Mouse (Mus musculus) intestine, embryonic 16.5 days (tissue): ENCODE measurements at regions not wholly inside any gene's neighbourhood (a gene's known extent, or its start where the extent isn't known, plus 50 kb on each side); places are given as distances from the start of the nearest gene placed in this dataset.

Experiments
- ATAC-seq: fragments of 200-750 bp; cut with Nextera tagmentation; 2 replicates; pipeline ENCODE4 v1.8.0; 2017; ENCODE audit warnings: moderate TSS enrichment, moderate library complexity
- H3K27ac ChIP-seq: fragments of 300-500 bp; sonication (generic); 2 replicates; pipeline ENCODE4 v1.5.1; 2014; ENCODE audit warnings: mild to moderate bottlenecking, low read length
- H3K27me3 ChIP-seq: fragments of 300-500 bp; sonication (generic); replicated peaks from 2 replicates; pipeline ENCODE4 v1.6.1; 2014; ENCODE audit warnings: low read length, control low read depth, mixed read lengths; ENCODE audit not compliant: control insufficient read depth, insufficient read depth
- H3K36me3 ChIP-seq: fragments of 300-500 bp; sonication (generic); 2 replicates; pipeline ENCODE4 v1.6.1; 2014; ENCODE audit warnings: low read length, control low read depth; ENCODE audit not compliant: control insufficient read depth, insufficient read depth
- H3K4me1 ChIP-seq: fragments of 300-500 bp; sonication (generic); 2 replicates; pipeline ENCODE4 v1.6.1; 2014; ENCODE audit warnings: low read length, control low read depth, mixed read lengths; ENCODE audit not compliant: control insufficient read depth, insufficient read depth
- H3K4me2 ChIP-seq: fragments of 300-500 bp; sonication (generic); 2 replicates; pipeline ENCODE4 v1.6.1; 2014; ENCODE audit warnings: low read depth, low read length, control low read depth
- H3K4me3 ChIP-seq: fragments of 300-500 bp; sonication (generic); 2 replicates; pipeline ENCODE4 v1.5.1; 2014; ENCODE audit warnings: mild to moderate bottlenecking, low read length
- H3K9ac ChIP-seq: fragments of 300-500 bp; sonication (generic); 2 replicates; pipeline ENCODE4 v1.6.1; 2014; ENCODE audit warnings: low read depth, low read length
- H3K9me3 ChIP-seq: fragments of 300-500 bp; sonication (generic); 2 replicates; pipeline ENCODE4 v1.6.1; 2016; ENCODE audit warnings: low read length, control low read depth; ENCODE audit not compliant: control insufficient read depth
- WGBS: fragments of 180-500 bp; shearing (Covaris S2); extraction: QIAGEN DNeasy Blood & Tissue Kit; methylation state at CpG from one replicate; pipeline ENCODE4 v1.1.7; 2014; 5-methylcytosine and 5-hydroxymethylcytosine counted together

DNA sequence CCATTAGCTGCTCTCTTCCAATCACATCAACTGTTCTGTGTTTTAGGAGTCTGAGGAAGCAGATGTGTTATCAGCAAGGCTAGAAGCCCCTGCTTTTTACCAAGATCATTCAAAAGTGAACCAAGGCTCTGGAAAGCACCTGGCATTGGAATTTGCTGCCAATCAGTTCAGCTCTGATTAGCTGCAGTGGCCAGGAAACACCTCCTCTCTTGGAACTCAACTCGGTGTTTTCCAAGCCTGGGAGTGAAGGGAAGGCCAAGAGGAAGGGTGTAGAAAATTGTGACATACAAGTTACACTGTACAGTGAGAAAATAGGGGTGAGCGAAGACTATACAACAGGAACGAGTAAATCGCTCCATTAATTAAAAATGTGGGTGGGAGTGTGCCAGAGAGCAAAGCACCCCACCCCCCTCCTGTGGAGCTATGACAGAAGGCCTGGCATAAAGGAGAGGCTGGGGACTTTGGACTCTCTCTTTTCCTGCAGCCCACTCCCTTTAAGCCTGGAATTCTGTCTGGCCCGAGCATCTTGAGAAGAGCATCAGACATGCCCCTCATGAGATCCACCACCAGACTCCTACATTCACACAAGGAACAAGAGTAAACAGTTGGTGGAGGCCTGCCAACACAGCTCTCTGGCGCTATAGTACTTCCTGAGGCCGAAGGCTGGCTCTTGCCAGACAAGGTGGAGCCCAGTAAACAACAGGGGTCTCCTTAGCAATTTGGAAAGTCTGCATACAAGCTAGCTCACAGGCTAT, 124.9 kb upstream of the Slc44a1 start:
- Histone ChIP-seq H3K9ac (no peak overlapping the region), H3K4me1 (peaks cover 9% of the 10 kb centered on the region), H3K4me3 (no peak overlapping the region), H3K9me3 (no peaks in the 10 kb centered on the region), H3K36me3 (no peaks in the 10 kb centered on the region), H3K27me3 (no peaks in the 10 kb centered on the region), H3K4me2 (no peak overlapping the region), H3K27ac (no peak overlapping the region)
- 53% methylated on average over 7 of the region's 7 CpGs for WGBS
- ATAC-seq = peak; percentile 75

DNA sequence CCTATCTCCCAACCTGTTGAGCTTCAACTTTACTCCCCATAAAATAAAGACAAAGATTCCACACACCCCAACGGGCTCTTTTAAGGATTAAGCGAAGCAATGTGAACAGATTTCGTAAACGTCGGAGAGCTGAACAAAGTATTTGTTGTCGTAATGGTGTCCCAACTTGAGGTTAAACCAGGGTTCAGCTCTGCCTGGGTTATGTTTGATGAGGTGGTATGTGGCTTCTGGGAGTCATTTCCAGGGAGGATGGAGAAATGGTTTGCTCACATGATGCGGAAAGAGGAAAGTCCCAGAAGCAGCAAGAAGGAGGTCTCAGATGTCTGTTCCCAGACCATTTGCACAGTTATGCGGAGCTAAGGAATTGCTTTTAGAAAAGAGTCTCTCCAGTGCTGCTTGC, 126.1 kb upstream of the Slc44a1 start:
- H3K4me3 ChIP-seq = no peak overlapping the region
- no peaks in the 10 kb centered on the region for H3K9me3 ChIP-seq
- no peak overlapping the region for H3K4me2 ChIP-seq
- H3K9ac ChIP-seq = no peak overlapping the region
- H3K4me1 ChIP-seq = peaks cover 9% of the 10 kb centered on the region
- H3K27ac ChIP-seq = no peak overlapping the region
- H3K36me3 ChIP-seq = no peaks in the 10 kb centered on the region
- no peak for ATAC-seq
- 88% methylated on average over 8 of the region's 8 CpGs for WGBS
- no peaks in the 10 kb centered on the region for H3K27me3 ChIP-seq

DNA sequence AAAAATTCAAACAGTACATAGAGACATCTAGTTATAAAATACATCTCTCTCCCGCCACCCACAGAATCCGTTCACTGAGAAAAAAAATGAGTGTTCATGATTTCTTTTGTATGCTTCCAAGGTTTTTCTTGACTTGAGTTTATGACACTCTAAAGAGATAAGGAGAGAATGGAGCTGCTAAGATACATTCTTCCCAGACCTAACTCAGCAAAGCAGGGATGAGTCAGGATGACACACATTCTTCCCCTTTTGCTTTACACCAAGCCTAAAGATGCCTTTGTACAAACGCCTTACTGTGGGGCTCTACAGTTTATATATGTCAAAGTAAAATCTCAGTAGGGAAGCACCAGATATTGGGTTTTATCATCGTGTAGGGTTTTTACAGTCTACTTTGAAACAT, 133.1 kb upstream of the Slc44a1 start:
- Histone ChIP-seq H3K27me3 (no peaks in the 10 kb centered on the region), H3K4me1 (no peaks in the 10 kb centered on the region), H3K4me2 (no peak overlapping the region), H3K4me3 (no peak overlapping the region), H3K9me3 (no peaks in the 10 kb centered on the region), H3K27ac (no peak overlapping the region), H3K9ac (no peak overlapping the region), H3K36me3 (no peaks in the 10 kb centered on the region)
- WGBS = 47% methylated on average over 4 of the region's 4 CpGs
- ATAC-seq = no peak

DNA sequence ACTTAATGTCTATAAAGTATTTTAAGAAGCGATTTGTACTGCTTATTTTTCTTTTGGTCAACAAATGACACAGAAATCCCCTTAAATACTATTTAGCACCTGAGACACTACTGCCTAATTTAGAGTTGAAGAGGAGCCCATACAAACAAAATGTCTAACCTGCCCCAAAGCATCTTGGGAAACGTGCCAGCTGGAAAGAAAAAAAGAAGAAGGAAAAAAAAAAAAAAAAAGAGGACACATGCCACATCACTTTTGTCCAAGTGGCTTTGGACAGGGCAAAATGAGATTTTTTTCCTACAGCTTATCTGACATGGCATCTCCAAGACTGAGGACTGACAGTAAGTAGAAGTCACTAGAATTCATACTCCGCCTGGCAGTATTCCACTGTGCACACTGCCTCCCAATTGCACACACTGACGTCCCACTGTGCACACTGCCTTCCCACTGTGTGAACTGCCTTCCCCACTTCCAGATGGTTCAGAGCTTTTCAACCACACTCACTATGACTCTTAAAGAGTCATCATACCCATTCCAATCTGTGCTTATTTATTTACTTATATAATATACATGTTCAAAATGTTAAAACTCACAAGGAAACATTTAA, 135.3 kb upstream of the Slc44a1 start:
- H3K9me3 ChIP-seq = no peaks in the 10 kb centered on the region
- no peak overlapping the region for H3K4me3 ChIP-seq
- H3K27ac ChIP-seq = no peak overlapping the region
- H3K36me3 ChIP-seq = no peaks in the 10 kb centered on the region
- H3K4me1 ChIP-seq = no peaks in the 10 kb centered on the region
- H3K27me3 ChIP-seq = no peaks in the 10 kb centered on the region
- 88% methylated on average over 4 of the region's 4 CpGs for WGBS
- ATAC-seq = no peak
- H3K4me2 ChIP-seq = no peak overlapping the region
- no peak overlapping the region for H3K9ac ChIP-seq

DNA sequence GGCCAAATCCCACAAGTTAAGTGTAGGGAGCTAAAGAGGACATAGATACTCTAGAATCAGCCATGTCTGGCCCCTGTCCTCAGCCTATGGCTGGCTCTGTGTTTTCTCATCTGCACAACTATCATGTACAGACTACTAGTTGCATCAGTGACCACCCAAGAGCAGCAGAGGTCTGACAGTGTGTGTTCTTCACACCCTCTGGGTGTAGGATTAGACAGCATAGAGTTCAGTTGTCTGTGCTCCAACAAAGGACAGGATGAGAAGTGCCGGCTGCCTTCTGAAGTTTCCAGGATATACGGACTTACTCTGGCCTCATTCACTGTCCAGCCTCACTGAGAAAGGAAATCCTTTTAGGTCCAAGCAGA, 135.9 kb upstream of the Slc44a1 start:
- no peak overlapping the region for H3K27ac ChIP-seq
- H3K4me2 ChIP-seq = no peak overlapping the region
- H3K27me3 ChIP-seq = no peaks in the 10 kb centered on the region
- H3K4me3 ChIP-seq = no peak overlapping the region
- H3K9me3 ChIP-seq = no peaks in the 10 kb centered on the region
- no peaks in the 10 kb centered on the region for H3K4me1 ChIP-seq
- H3K36me3 ChIP-seq = no peaks in the 10 kb centered on the region
- 62% methylated on average over 2 of the region's 2 CpGs for WGBS
- no peak overlapping the region for H3K9ac ChIP-seq
- ATAC-seq = peak; percentile 40; the same call in 1 of the 2 replicates

DNA sequence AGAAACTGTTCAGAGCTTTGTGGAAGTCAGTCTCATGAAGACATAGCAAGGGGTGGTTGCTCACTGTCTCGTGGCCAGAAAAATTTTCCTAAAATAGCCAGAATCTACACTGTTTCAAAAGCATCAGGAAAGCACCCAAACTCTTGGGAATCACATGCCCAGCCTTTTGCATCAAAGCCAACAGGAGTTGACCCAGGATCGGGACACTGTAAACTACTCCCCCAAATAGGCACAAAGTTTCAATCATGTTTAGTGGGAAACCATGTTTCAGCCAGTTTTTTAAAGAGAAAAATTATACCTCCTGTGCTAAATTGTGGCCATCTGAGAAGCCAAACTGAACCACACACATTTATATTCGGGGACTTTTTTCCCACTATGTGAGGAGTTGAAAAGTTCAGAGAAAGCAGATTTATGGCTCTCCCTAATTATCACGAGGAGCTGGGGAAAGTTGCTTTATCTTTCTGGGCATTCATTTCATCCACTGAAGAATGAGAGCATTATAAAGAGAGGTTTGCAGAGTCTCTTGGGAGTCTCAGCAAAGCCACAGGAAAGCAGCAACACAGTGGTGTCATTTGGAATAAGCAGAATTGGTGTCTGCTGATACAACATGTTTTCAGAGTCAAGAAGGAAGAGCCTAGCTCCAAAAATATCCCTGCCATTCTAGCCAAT, 136.5 kb upstream of the Slc44a1 start:
- ATAC-seq = no peak

DNA sequence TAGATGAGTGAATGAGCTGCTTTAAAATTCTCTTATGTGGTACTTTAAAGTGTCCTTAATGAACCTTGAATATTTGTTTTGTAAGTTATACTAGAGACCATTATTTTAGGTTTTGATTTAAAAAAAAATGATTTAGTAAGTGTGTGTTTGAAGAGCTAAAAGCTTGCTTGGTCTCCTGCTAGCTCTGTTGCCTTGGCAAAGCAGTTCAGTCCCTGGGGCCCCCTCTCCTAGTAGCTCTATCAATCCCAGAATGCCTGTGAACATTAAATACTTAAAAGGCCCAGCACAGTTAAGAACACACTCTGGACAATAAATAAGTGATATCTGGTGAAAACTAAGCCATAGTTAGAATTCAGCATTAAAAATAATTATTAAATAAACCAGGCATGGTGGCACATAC, 138.3 kb upstream of the Abca1 start:
- no peak for ATAC-seq
- Histone ChIP-seq H3K27ac (no peak overlapping the region), H3K4me1 (no peaks in the 10 kb centered on the region), H3K36me3 (no peaks in the 10 kb centered on the region), H3K4me2 (no peak overlapping the region), H3K27me3 (no peaks in the 10 kb centered on the region), H3K4me3 (no peak overlapping the region), H3K9me3 (no peaks in the 10 kb centered on the region), H3K9ac (no peak overlapping the region)

More for the DNA sequence above, 136.5 kb upstream of the Slc44a1 start:
- Histone ChIP-seq H3K4me1 (no peaks in the 10 kb centered on the region), H3K4me2 (no peak overlapping the region), H3K9me3 (no peaks in the 10 kb centered on the region), H3K4me3 (no peak overlapping the region), H3K27ac (no peak overlapping the region), H3K9ac (no peak overlapping the region), H3K36me3 (no peaks in the 10 kb centered on the region), H3K27me3 (no peaks in the 10 kb centered on the region)
- 39% methylated on average over 4 of the region's 4 CpGs for WGBS

DNA sequence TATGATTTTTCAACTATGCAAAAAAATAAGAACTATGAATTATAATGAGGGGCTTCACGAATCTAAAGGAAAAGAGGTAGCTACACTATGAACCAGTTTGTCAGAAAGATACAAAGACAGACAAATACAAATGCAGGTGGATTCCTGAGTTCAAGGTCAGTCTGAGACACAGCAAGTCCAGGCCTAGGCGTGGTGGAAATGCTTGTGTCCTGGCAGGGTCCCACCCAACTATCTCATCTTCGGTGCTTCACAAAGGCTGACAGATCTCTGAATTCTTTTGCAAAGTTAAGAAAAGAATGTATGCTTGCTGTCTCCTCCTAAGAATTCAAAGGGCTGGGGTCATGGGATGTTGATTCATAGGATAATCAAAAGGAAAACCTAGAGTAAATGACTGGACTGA, 132.9 kb upstream of the Abca1 start:
- no peaks in the 10 kb centered on the region for H3K4me1 ChIP-seq
- no peak overlapping the region for H3K27ac ChIP-seq
- 85% methylated on average over 3 of the region's 3 CpGs for WGBS
- ATAC-seq = no peak
- no peak overlapping the region for H3K4me3 ChIP-seq
- no peaks in the 10 kb centered on the region for H3K36me3 ChIP-seq
- H3K9me3 ChIP-seq = no peaks in the 10 kb centered on the region
- H3K27me3 ChIP-seq = no peaks in the 10 kb centered on the region
- no peak overlapping the region for H3K4me2 ChIP-seq
- no peak overlapping the region for H3K9ac ChIP-seq

DNA sequence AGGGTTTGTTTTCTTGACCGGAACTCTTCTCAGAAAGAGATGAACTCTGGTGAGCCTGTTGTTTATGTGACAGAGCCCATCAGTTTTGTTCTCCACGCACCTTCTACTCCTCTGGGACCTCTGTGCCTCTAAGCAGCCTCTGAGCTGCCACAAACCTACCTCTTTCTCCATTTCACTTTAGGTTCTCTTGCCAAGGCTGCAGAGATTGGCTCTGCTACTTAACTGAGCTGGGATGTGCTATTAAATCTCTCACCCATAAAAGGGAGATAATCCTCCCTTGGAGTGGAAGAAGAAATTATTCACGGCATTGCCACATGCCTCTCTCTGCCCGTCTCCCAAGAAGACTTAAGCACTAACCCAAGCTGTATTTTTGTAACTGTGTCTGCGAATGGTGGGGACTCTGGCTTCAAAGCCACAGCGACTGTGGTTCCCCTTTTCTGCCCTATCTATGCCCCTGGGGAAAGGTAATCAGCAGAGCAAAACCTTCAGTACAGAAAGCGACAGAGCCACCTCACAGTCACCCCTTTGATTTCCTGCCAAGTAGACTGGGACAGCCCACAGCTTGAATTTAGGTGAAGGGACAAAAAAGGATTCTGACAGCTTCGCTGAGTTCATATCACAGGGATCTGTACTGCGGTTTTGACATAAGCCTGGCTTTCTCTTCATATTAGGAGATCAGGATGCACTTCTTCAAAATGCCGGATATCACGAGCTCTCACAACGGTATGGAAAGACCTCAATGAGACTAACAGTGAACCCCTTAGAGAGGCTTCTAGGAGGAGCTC, 118.2 kb upstream of the Abca1 start:
- Histone ChIP-seq H3K36me3 (no peaks in the 10 kb centered on the region), H3K4me1 (no peaks in the 10 kb centered on the region), H3K27ac (no peak overlapping the region), H3K9me3 (no peaks in the 10 kb centered on the region), H3K9ac (no peak overlapping the region), H3K4me3 (no peak overlapping the region), H3K4me2 (no peak overlapping the region), H3K27me3 (no peaks in the 10 kb centered on the region)
- 54% methylated on average over 12 of the region's 12 CpGs for WGBS
- no peak for ATAC-seq
